In the genomic region with DNA sequence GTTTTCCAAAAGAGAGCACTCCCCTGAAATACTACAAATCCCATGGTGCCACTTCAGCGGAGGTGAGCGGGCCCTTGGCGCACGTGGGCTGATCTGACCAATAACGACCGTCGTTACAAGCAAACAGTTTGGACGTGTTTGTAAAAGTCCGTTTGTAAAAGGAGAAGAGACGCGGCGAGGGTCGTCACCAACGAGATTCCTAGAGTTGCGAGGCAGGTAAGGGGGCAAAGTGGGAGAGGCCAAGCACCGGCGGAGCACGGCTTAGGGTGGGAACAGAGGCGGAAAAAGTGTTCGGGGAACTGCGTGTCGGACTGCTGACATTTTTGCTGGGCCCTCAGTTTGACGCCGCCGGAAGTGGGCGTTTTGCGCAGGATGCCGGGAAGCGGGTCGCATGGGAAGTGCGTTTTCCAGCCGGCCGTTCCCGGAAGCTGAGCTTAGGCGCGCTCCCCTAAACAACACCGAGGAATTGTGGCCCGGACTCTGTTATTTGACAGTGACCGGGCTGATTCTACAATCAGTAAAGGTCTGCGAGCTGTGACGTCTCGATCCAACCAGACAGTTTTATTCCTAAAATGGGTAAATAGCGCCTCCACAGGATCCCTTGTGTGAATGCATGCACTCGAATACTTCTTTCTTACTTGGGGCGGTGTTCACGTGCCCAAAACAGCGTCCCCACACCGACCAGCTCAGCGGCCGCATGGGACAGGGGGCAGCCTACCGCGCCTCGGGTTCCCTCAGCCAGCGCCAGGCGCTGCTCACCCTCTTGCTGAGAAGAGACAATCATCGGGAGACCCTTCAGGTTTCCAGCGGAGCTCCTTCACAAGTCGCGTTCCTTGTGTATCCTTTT, we compare ENCODE assay signal across 8 mouse cellular contexts. TPM values are rescaled to one million over a fixed set of nuclear protein-coding genes. Genes with fewer than 3 reads are reported as not detected.
A peak's percentile ranks its signal among the peaks of the same experiment; 100 is the strongest.
DNase-seq lines count a peak whose midpoint lies in the region; ATAC-seq and TF ChIP-seq lines count a peak whose summit lies in the region.

TSS of gene C87436 (plus strand) at position 103 of the 847 bp plus-strand sequence.

- peak within 1 kb of the TSS; percentile 81 for H3K9ac ChIP-seq in forebrain, embryonic 12.5 days
- H3K9ac ChIP-seq in heart, postnatal 0 days (replicated peaks; ENCODE audit: low read depth, low read length), result peak within 1 kb of the TSS; percentile 75
- peak within 1 kb of the TSS; percentile 91 for H3K9ac ChIP-seq in liver, embryonic 16.5 days (ENCODE audit: low read depth, low read length)
- peak within 1 kb of the TSS; percentile 87 for H3K9ac ChIP-seq in neural tube, embryonic 13.5 days

- peak; percentile 94 for ATAC-seq in forebrain, embryonic 12.5 days (ENCODE audit: low FRiP score)
- ATAC-seq in heart, postnatal 0 days (ENCODE audit: insufficient read depth, low read depth), result peak; percentile 95
- peak; percentile 94 for ATAC-seq in liver, embryonic 16.5 days (ENCODE audit: low read depth)
- ATAC-seq in neural tube, embryonic 13.5 days (ENCODE audit: low read depth), result peak; percentile 97

- TF ChIP-seq EP300 in heart, postnatal 0 days (IDR thresholded peaks at IDR 0.05; ENCODE audit: low read depth), result peak; percentile 81; the same call in 1 of the 2 replicates

- H3K36me3 ChIP-seq in E14TG2a.4 (ENCODE audit: insufficient read depth, low read length), result peaks cover 63% of the 10 kb centered on the region
- peaks cover 37% of the 10 kb centered on the region for H3K36me3 ChIP-seq in forebrain, embryonic 12.5 days (replicated peaks)
- H3K36me3 ChIP-seq in heart, postnatal 0 days (replicated peaks; ENCODE audit: control insufficient read depth, insufficient read depth, low read length), result peaks cover 27% of the 10 kb centered on the region
- H3K36me3 ChIP-seq in liver, embryonic 16.5 days (ENCODE audit: control insufficient read depth, insufficient read depth), result no peaks in the 10 kb centered on the region; the same call in none of the 2 replicates
- H3K36me3 ChIP-seq in neural tube, embryonic 13.5 days, result peaks cover 36% of the 10 kb centered on the region
- no peaks in the 10 kb centered on the region for H3K36me3 ChIP-seq in testis, adult 2 months (ENCODE audit: control insufficient read depth, insufficient read depth, low read length)

- no peaks in the 10 kb centered on the region for H3K27me3 ChIP-seq in E14TG2a.4 (ENCODE audit: insufficient read depth, low read length)
- H3K27me3 ChIP-seq in forebrain, embryonic 12.5 days, result no peaks in the 10 kb centered on the region
- H3K27me3 ChIP-seq in heart, postnatal 0 days (ENCODE audit: control insufficient read depth, insufficient read depth, low read length), result no peaks in the 10 kb centered on the region
- H3K27me3 ChIP-seq in liver, embryonic 16.5 days (ENCODE audit: control insufficient read depth, insufficient read depth, low read depth, low read length), result no peaks in the 10 kb centered on the region
- no peaks in the 10 kb centered on the region for H3K27me3 ChIP-seq in neural tube, embryonic 13.5 days
- H3K27me3 ChIP-seq in testis, adult 2 months (ENCODE audit: control insufficient read depth, insufficient read depth, low read length), result no peaks in the 10 kb centered on the region

- peak within 1 kb of the TSS; percentile 76 for H3K4me2 ChIP-seq in forebrain, embryonic 12.5 days
- peak within 1 kb of the TSS; percentile 93 for H3K4me2 ChIP-seq in heart, postnatal 0 days (ENCODE audit: low read depth, low read length)
- H3K4me2 ChIP-seq in liver, embryonic 16.5 days (ENCODE audit: low read depth, low read length), result peak within 1 kb of the TSS; percentile 71
- H3K4me2 ChIP-seq in neural tube, embryonic 13.5 days, result peak within 1 kb of the TSS; percentile 78

- no peaks in the 10 kb centered on the region for H3K9me3 ChIP-seq in E14TG2a.4 (ENCODE audit: low read length)
- no peaks in the 10 kb centered on the region for H3K9me3 ChIP-seq in forebrain, embryonic 12.5 days
- no peaks in the 10 kb centered on the region for H3K9me3 ChIP-seq in heart, postnatal 0 days (replicated peaks; ENCODE audit: control insufficient read depth, low read length)
- no peaks in the 10 kb centered on the region for H3K9me3 ChIP-seq in liver, embryonic 16.5 days (replicated peaks; ENCODE audit: control insufficient read depth, low read length)
- H3K9me3 ChIP-seq in neural tube, embryonic 13.5 days, result no peaks in the 10 kb centered on the region

- peaks cover 18% of the 10 kb centered on the region for H3K4me1 ChIP-seq in E14TG2a.4 (replicated peaks; ENCODE audit: low read depth, low read length)
- H3K4me1 ChIP-seq in forebrain, embryonic 12.5 days, result peaks cover 8% of the 10 kb centered on the region
- H3K4me1 ChIP-seq in heart, postnatal 0 days (ENCODE audit: control insufficient read depth, insufficient read depth), result peaks cover 2% of the 10 kb centered on the region; the same call in 1 of the 2 replicates
- peaks cover 8% of the 10 kb centered on the region for H3K4me1 ChIP-seq in liver, embryonic 16.5 days (ENCODE audit: control insufficient read depth, low read depth, low read length)
- peaks cover 19% of the 10 kb centered on the region for H3K4me1 ChIP-seq in neural tube, embryonic 13.5 days (replicated peaks)
- H3K4me1 ChIP-seq in testis, adult 2 months (ENCODE audit: control insufficient read depth, insufficient read depth, low read length), result no peaks in the 10 kb centered on the region

- peak; percentile 97 for TF ChIP-seq POLR2A in testis, adult 2 months (IDR thresholded peaks at IDR 0.05; ENCODE audit: control insufficient read depth, low read depth, low read length)

- WGBS in forebrain, embryonic 12.5 days, result under 1% methylated on average over 59 of the region's 59 CpGs
- WGBS in heart, postnatal 0 days, result under 1% methylated on average over 59 of the region's 59 CpGs
- WGBS in liver, embryonic 16.5 days (ENCODE audit: insufficient replicate concordance), result under 1% methylated on average over 59 of the region's 59 CpGs
- under 1% methylated on average over 59 of the region's 59 CpGs for WGBS in neural tube, embryonic 13.5 days

- TF ChIP-seq CTCF in E14TG2a.4 (conservative IDR thresholded peaks at IDR 0.05; ENCODE audit: low read length), result peak; percentile 37
- peak; percentile 34 for TF ChIP-seq CTCF in heart, postnatal 0 days (IDR thresholded peaks at IDR 0.05; ENCODE audit: low read depth)
- TF ChIP-seq CTCF in testis, adult 2 months (IDR thresholded peaks at IDR 0.05; ENCODE audit: control insufficient read depth, insufficient read depth, insufficient replicate concordance, low read depth, low read length), result no peak; the same call in 1 of the 2 replicates

- DNase-seq in c-Kit-positive CD71-positive TER-119-positive erythroid progenitor cells, embryonic 14.5 days (ENCODE audit: low spot score), result peak; percentile 93
- peak; percentile 96 for DNase-seq in heart, postnatal 0 days (ENCODE audit: low spot score)
- DNase-seq in kidney, postnatal 4 days, result peak; percentile 96 to 97

- peak within 1 kb of the TSS; percentile 98 for H3K4me3 ChIP-seq in E14TG2a.4 (replicated peaks; ENCODE audit: low read length)
- H3K4me3 ChIP-seq in forebrain, embryonic 12.5 days (replicated peaks), result peak within 1 kb of the TSS; percentile 77
- H3K4me3 ChIP-seq in heart, postnatal 0 days (ENCODE audit: low read depth, low read length), result peak within 1 kb of the TSS; percentile 74
- peak within 1 kb of the TSS; percentile 71 for H3K4me3 ChIP-seq in liver, embryonic 16.5 days (ENCODE audit: low read depth, low read length)
- H3K4me3 ChIP-seq in neural tube, embryonic 13.5 days, result peak within 1 kb of the TSS; percentile 84
- H3K4me3 ChIP-seq in testis, adult 2 months (ENCODE audit: control insufficient read depth, low read depth, low read length), result peak within 1 kb of the TSS; percentile 94

- peak within 1 kb of the TSS; percentile 90 for H3K27ac ChIP-seq in forebrain, embryonic 12.5 days
- H3K27ac ChIP-seq in heart, postnatal 0 days (ENCODE audit: low read depth), result peak within 1 kb of the TSS; percentile 95
- H3K27ac ChIP-seq in liver, embryonic 16.5 days (ENCODE audit: low read length), result peak within 1 kb of the TSS; percentile 95
- H3K27ac ChIP-seq in neural tube, embryonic 13.5 days (replicated peaks), result peak within 1 kb of the TSS; percentile 91
- H3K27ac ChIP-seq in testis, adult 2 months (ENCODE audit: control insufficient read depth, insufficient read depth, low read depth, low read length), result peak within 1 kb of the TSS; percentile 99

RNA-seq across cellular contexts. Expression of gene C87436, which starts in this region (rescaled TPM):
- polyA plus RNA-seq in forebrain, embryonic 12.5 days (2016; fragmentation: Nextera tagmentation; extraction: Ambion mirVana), result 30.4 and 30.6 TPM in 2 replicates
- total RNA-seq in heart, postnatal 0 days (2014; rRNA removed; ENCODE audit: low replicate concordance), result 9.1 and 9.9 TPM in 2 replicates
- polyA plus RNA-seq in heart, postnatal 0 days (2015; fragmentation: Nextera tagmentation; extraction: Ambion mirVana), result 16.4 and 16.9 TPM in 2 replicates
- polyA plus RNA-seq in liver, embryonic 16.5 days (2015; fragmentation: Nextera tagmentation; extraction: Ambion mirVana), result 10.6 and 10.8 TPM in 2 replicates
- polyA plus RNA-seq in neural tube, embryonic 13.5 days (2015; fragmentation: Nextera tagmentation; extraction: Ambion mirVana), result 22.0 and 22.4 TPM in 2 replicates
- 77.1 and 82.3 TPM in 2 replicates for polyA plus RNA-seq in testis, adult 2 months (2012; rRNA removed)

Comparison
In these comparisons a context has a peak if more than half of its experiments do, and no peak if none do; other contexts are left out.
1. Peak in every context shown above with its lines: DNase-seq, ATAC-seq, H3K4me3 ChIP-seq and H3K27ac ChIP-seq.